Mouse (Mus musculus) fat pad, adult 2 months (tissue): ENCODE data around the gene Nedd4.

ENCODE experiments used
- DNase-seq: peaks from one replicate; pipeline ENCODE4 v3.0.0-alpha.2; 2011; ENCODE audit warnings: low read depth, low spot score; ENCODE audit errors: extremely low read depth

The Nedd4 gene

DNA sequence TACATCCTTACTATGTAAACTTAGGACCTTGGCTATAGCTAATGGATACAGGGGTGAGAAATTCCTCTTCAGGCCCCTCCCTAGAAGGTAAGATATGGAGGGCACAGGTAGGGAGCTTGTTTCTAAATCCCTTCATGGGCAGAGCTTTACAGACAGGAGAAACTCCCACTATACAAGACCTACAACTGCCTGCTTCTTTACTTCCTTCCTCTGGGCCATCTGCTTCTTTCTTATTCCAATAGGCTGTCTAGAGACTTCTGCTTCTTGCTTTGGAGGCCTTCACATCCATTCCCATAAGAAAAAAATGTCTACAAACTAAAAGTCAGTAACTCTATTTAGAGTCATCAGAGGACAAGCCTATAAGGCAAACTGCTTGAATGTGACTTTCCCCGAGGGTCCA lies 125.6 kb downstream of the Nedd4 start:
- DNase-seq, result no peak

DNA sequence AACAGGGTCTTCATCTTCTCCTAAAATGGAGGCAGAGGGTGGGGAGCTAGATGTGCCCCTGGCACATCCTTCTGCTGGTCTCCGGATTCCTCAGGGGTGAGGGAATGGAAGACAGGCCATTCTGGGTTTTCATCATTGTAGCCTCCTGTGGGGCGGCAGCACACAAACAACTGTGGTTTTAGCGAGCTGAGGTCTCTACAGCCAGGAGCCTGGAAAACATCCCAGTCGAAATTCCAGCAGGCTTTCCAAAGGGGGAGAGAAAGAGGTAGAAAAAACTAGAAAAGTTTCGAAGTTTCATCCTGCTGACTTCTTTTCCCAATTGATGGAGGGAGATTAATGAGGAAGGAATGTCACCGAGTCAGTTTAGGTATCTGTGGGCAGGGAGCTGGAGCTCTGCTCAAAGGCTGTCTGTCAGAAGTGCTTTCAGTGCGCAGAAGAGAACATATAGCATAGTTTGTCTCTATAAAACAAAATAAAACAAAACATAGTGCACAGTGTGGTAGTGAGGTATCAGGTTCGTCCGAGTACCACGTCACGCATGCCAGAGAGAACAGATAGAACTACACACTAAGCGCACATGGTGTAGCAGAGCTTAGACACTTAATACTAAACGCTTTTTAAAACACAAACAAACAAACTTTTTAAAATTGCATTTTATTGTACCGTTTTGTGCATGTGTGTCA lies 128.5 kb downstream of the Nedd4 start:
- DNase-seq, result no peak

DNA sequence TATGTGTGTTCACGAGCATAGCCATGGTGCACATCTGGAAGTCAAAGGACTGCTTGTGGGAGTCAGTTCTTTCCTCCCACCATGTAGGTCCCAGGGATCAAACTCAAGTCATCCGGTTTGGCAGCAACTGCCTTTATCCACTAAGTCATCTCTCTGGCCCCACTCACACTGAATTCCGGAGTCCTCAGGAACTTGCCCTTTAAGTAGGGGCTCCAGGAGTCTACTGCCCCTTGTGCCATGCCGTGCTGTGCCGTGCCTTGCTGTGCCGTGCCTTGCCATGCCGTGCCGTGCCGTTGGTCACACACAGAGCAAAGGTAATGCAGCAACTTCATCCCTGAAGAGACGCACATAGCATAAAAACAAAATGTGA lies 129.1 kb downstream of the Nedd4 start:
- DNase-seq, result no peak

DNA sequence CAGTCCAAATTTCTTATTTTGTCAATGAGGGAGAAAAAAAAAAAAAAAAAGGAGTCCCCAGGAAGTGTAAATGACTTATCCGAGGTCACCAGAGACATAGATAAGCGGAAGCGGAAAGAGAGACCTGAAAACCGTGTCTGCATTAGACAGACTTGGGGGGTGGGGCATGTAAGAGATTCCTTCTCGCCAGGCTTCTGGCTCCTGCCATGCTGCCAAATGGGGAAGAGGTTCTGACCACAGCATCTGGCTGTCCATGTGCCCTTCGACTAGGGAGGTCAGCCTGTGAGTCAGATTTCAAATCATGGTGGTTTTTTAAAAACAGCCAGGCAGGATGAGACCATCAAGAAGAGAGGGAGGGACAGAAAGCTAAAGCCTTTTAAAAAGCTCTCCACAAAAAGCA lies 129.5 kb downstream of the Nedd4 start:
- DNase-seq, result no peak

DNA sequence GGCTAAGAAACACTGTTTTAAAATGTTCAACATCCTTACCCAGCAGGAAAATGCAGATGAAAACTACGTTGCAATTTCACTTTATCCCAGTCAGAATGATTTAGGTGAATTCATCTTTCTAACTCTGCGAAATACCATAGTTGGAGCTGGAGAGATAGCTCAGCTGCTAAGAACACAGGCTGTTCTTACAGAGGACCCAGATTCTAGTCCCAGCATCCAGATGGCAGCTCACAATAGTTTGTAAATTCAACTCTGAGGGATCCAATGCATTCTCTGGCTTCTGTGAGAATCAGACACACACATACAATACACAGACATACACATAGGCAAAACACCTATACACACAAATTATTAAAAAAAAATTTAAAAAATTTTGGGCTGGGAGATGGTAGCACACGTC lies 133.1 kb downstream of the Nedd4 start:
- no peak for DNase-seq

DNA sequence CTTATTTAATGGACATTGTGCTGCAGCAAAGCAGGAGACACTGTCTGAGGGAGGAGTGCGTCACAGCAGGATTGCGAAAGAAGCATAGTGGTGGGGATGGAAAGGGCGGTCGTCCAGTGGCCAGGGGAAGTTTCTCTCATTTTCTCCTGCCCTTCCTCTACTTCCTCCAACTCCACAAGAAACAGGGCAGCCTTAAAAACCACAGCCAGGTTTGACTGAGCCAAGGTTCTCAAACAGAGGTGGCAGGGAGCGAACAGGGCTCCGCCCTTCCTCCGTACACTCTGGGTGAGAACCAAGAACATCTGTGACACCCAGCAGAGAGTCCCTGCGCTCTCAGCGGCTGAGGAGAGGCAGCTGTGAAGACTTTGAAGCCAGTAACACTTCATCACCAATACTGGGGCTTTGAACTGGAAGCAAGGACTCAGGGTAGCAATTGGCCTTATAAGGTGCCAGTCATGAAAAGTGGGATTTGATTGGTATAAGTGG lies 135.0 kb downstream of the Nedd4 start:
- DNase-seq, result no peak
